Mouse (Mus musculus) thymus, adult 2 months (tissue): Measurements from ENCODE around the gene Olfr427.

Source experiments
- CTCF ChIP-seq: fragments of 200-500 bp; IDR thresholded peaks from 2 replicates; pipeline ENCODE4 v1.5.1; 2012; ENCODE audit warnings: mild to moderate bottlenecking, control low read depth, low read length, moderate library complexity, borderline replicate concordance; ENCODE audit not compliant: control insufficient read depth, poor library complexity, insufficient read depth; ENCODE audit errors: extremely low read depth
- POLR2A ChIP-seq: fragments of 200-500 bp; IDR thresholded peaks from 2 replicates; pipeline ENCODE4 v1.6.1; 2012; ENCODE audit warnings: mild to moderate bottlenecking, low read length, control low read depth, moderate library complexity; ENCODE audit not compliant: control insufficient read depth, poor library complexity, insufficient read depth; ENCODE audit errors: extremely low read depth

DNA sequence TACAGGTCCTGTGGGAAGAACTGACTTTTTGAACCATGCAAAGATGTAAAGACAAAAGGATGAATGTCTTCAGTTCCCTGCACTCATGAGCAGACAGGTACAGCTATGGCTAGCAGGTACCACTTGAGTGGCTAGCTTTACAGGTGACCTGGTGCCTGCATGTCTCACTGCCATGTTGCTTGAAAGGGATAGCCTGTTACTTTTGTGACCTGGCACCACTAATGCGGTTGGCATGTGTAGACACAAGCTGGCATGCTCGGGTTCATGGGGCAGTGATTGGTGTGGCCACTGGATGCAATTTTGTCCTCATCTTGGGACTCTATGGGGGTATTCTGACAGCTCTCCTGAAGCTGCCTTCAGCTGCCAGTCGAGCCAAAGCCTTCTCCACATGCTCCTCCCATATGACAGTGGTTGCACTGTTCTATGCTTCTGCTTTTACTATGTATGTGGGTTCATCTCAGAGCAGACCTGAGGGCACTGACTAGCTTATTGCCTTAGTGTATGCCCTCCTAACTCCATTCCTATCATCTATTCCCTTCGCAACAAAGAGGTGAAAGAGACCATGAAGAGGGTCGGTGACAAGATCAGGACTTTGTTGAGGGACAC, 44.7 kb upstream of the Olfr427 start:
- no peak for TF ChIP-seq CTCF
- no peak for TF ChIP-seq POLR2A
